Mouse (Mus musculus) kidney, postnatal 4 days (tissue): ENCODE measurements around the gene Defb23.
"Not testable (repeated sequence)": the region's sequence is repeated elsewhere in the genome, so short reads cannot be mapped to it uniquely, and the experiment has no call there.

Source experiments
- DNase-seq, 2 experiments: peaks; one replicate each; pipeline ENCODE4 v3.0.0; 2021; ENCODE audit warnings: mixed read lengths in 2 of 2

Defb23 gene

GRCm38 (mm10) chr2:152436983-152437860 lies 27.2 kb downstream of the Defb23 start:
- peak; percentile 93 for DNase-seq

- peak in 1 of 2 experiments; percentile 54 for DNase-seq
Measured at GRCm38 (mm10) chr2:152436405-152436901, 28.0 kb downstream of the Defb23 start.

- not testable (repeated sequence) for DNase-seq
Measured at GRCm38 (mm10) chr2:152428481-152428880, 35.9 kb downstream of the Defb23 start.

GRCm38 (mm10) chr2:152427493-152427892 lies 36.9 kb downstream of the Defb23 start:
- peak; percentile 44 to 53 for DNase-seq

GRCm38 (mm10) chr2:152415786-152416185 lies 48.6 kb downstream of the Defb23 start:
- DNase-seq, result no peak

GRCm38 (mm10) chr2:152415287-152415686 lies 49.1 kb downstream of the Defb23 start, which contains the start of gene 6820408C15Rik:
Gene 6820408C15Rik (plus strand): TSS chr2:152415587.
- DNase-seq, result no peak

GRCm38 (mm10) chr2:152414591-152415165 lies 49.7 kb downstream of the Defb23 start, which contains the start of gene Zcchc3:
Gene Zcchc3 (minus strand): TSS chr2:152415027.
- peak; percentile 92 to 96 for DNase-seq

- peak; percentile 63 to 73 for DNase-seq
Measured at GRCm38 (mm10) chr2:152413765-152414584, 50.4 kb downstream of the Defb23 start.

- peak; percentile 53 to 68 for DNase-seq
Measured at GRCm38 (mm10) chr2:152413158-152413764, 51.2 kb downstream of the Defb23 start.

- peak; percentile 37 to 53 for DNase-seq
Measured at GRCm38 (mm10) chr2:152412526-152413157, 51.8 kb downstream of the Defb23 start.

GRCm38 (mm10) chr2:152411471-152411870 lies 52.9 kb downstream of the Defb23 start:
- DNase-seq, result peak in 1 of 2 experiments; percentile 47

GRCm38 (mm10) chr2:152410971-152411371 lies 53.4 kb downstream of the Defb23 start:
- DNase-seq, result peak; percentile 98

GRCm38 (mm10) chr2:152409781-152410180 lies 54.6 kb downstream of the Defb23 start:
- DNase-seq, result peak in 1 of 2 experiments; percentile 11
